8 mouse cellular contexts compared by ENCODE assay signal in genomic region chr2:122702181-122703036, GRCm38 (mm10). TPM values are rescaled to one million over a fixed set of nuclear protein-coding genes. Genes with fewer than 3 reads are reported as not detected.
DNase-seq lines count a peak whose midpoint lies in the region; ATAC-seq and TF ChIP-seq lines count a peak whose summit lies in the region.

Gene Slc30a4, minus strand, starts transcription at chr2:122702663.

- peaks cover 5% of the 10 kb centered on the region for H3K4me1 ChIP-seq in intestine, postnatal 0 days (replicated peaks; ENCODE audit: control insufficient read depth, insufficient read depth, low read length)
- H3K4me1 ChIP-seq in limb, embryonic 11.5 days (ENCODE audit: control insufficient read depth, insufficient read depth, low read length), result no peaks in the 10 kb centered on the region
- H3K4me1 ChIP-seq in midbrain, embryonic 12.5 days, result peaks cover 15% of the 10 kb centered on the region
- H3K4me1 ChIP-seq in small intestine, adult 2 months (ENCODE audit: control insufficient read depth, insufficient read depth, insufficient read length, low read length), result peaks cover 6% of the 10 kb centered on the region; the same call in 1 of the 2 replicates

- TF ChIP-seq CTCF in intestine, postnatal 0 days (IDR thresholded peaks at IDR 0.05; ENCODE audit: low read depth), result 0 out of 2 replicates have a peak, but pooled peaks have one; percentile 29
- TF ChIP-seq CTCF in small intestine, adult 2 months (IDR thresholded peaks at IDR 0.05; ENCODE audit: extremely low read depth, insufficient read length, insufficient replicate concordance, low read depth, low read length), result no peak

- H3K9me3 ChIP-seq in intestine, postnatal 0 days (ENCODE audit: control insufficient read depth), result no peaks in the 10 kb centered on the region
- no peaks in the 10 kb centered on the region for H3K9me3 ChIP-seq in limb, embryonic 11.5 days (ENCODE audit: control insufficient read depth, low read length)
- no peaks in the 10 kb centered on the region for H3K9me3 ChIP-seq in midbrain, embryonic 12.5 days

- no peaks in the 10 kb centered on the region for H3K27me3 ChIP-seq in intestine, postnatal 0 days (replicated peaks; ENCODE audit: control insufficient read depth, insufficient read depth, low read length)
- H3K27me3 ChIP-seq in limb, embryonic 11.5 days (ENCODE audit: control insufficient read depth, insufficient read depth, low read length), result no peaks in the 10 kb centered on the region
- H3K27me3 ChIP-seq in midbrain, embryonic 12.5 days, result 0 out of 2 replicates have a peak, but pooled peaks cover 11% of the 10 kb centered on the region
- H3K27me3 ChIP-seq in small intestine, adult 2 months (ENCODE audit: control insufficient read depth, insufficient read depth, low read length), result no peaks in the 10 kb centered on the region

- peak within 1 kb of the TSS; percentile 90 for H3K27ac ChIP-seq in intestine, postnatal 0 days (ENCODE audit: low read depth, low read length)
- no peak within 1 kb of the TSS for H3K27ac ChIP-seq in limb, embryonic 11.5 days (replicated peaks; ENCODE audit: low read depth, low read length)
- H3K27ac ChIP-seq in midbrain, embryonic 12.5 days (replicated peaks), result peak within 1 kb of the TSS; percentile 69
- peak within 1 kb of the TSS; percentile 49 for H3K27ac ChIP-seq in small intestine, adult 2 months (ENCODE audit: insufficient read depth, low read depth, low read length)

- no peaks in the 10 kb centered on the region for H3K36me3 ChIP-seq in intestine, postnatal 0 days (ENCODE audit: control insufficient read depth, insufficient read depth)
- H3K36me3 ChIP-seq in limb, embryonic 11.5 days (ENCODE audit: control insufficient read depth, insufficient read depth, low read length), result no peaks in the 10 kb centered on the region
- H3K36me3 ChIP-seq in midbrain, embryonic 12.5 days, result no peaks in the 10 kb centered on the region
- no peaks in the 10 kb centered on the region for H3K36me3 ChIP-seq in small intestine, adult 2 months (ENCODE audit: control insufficient read depth, insufficient read depth, low read length)

- peak; percentile 72 for ATAC-seq in granulocyte monocyte progenitor cell, adult 5-6 weeks (replicated peaks; ENCODE audit: poor library complexity, severe bottlenecking)
- ATAC-seq in intestine, postnatal 0 days, result peak; percentile 89
- peak; percentile 98 for ATAC-seq in limb, embryonic 11.5 days (ENCODE audit: insufficient number of reproducible peaks, low FRiP score, low TSS enrichment, low read depth)
- ATAC-seq in midbrain, embryonic 12.5 days (ENCODE audit: low FRiP score, low read depth), result peak; percentile 99

- WGBS in intestine, postnatal 0 days, result under 1% methylated on average over 99 of the region's 111 CpGs
- WGBS in limb, embryonic 11.5 days, result under 1% methylated on average over 83 of the region's 111 CpGs
- under 1% methylated on average over 103 of the region's 111 CpGs for WGBS in midbrain, embryonic 12.5 days
- WGBS in small intestine, adult 2 months, result under 1% methylated on average over 111 of the region's 111 CpGs

- peak within 1 kb of the TSS; percentile 80 for H3K4me2 ChIP-seq in intestine, postnatal 0 days (replicated peaks; ENCODE audit: low read depth)
- peak within 1 kb of the TSS; percentile 75 for H3K4me2 ChIP-seq in limb, embryonic 11.5 days (ENCODE audit: low read depth, severe bottlenecking)
- peak within 1 kb of the TSS; percentile 79 for H3K4me2 ChIP-seq in midbrain, embryonic 12.5 days (replicated peaks)

- DNase-seq in adrenal gland, adult 2 months, result peak; percentile 92
- peak; percentile 66 for DNase-seq in embryo, embryonic 11.5 days (ENCODE audit: low read depth, low spot score)
- DNase-seq in limb, embryonic 11.5 days (ENCODE audit: low spot score), result peak; percentile 83
- no peak for DNase-seq in c-Kit-positive CD71-positive TER-119-positive erythroid progenitor cells, embryonic 14.5 days (ENCODE audit: low spot score)

- peak within 1 kb of the TSS; percentile 86 for H3K9ac ChIP-seq in intestine, postnatal 0 days (ENCODE audit: low read depth, low read length)
- peak within 1 kb of the TSS; percentile 76 for H3K9ac ChIP-seq in limb, embryonic 11.5 days (ENCODE audit: low read length)
- H3K9ac ChIP-seq in midbrain, embryonic 12.5 days (replicated peaks), result peak within 1 kb of the TSS; percentile 82

- peak within 1 kb of the TSS; percentile 90 for H3K4me3 ChIP-seq in intestine, postnatal 0 days (ENCODE audit: low read depth, low read length)
- peak within 1 kb of the TSS; percentile 70 for H3K4me3 ChIP-seq in limb, embryonic 11.5 days (ENCODE audit: low read depth, low read length)
- H3K4me3 ChIP-seq in midbrain, embryonic 12.5 days, result peak within 1 kb of the TSS; percentile 77
- peak within 1 kb of the TSS; percentile 71 for H3K4me3 ChIP-seq in small intestine, adult 2 months (ENCODE audit: low read depth, low read length)

- no peak for TF ChIP-seq POLR2A in small intestine, adult 2 months (IDR thresholded peaks at IDR 0.05; ENCODE audit: low read depth, low read length)

RNA-seq across cellular contexts. Expression of gene Slc30a4, which starts in this region (rescaled TPM):
- 10 to 100 TPM; 27.3 to 30.7 TPM for total RNA-seq in adrenal gland, adult 2 months (2021)
- polyA plus RNA-seq in adrenal gland, adult 2 months (2012; rRNA removed), result 3.8 and 5.0 TPM in 2 replicates
- total RNA-seq in granulocyte monocyte progenitor cell, adult 5-6 weeks (2014; fragmentation: Nextera tagmentation), result 1.3 and 2.0 TPM in 2 replicates
- total RNA-seq in granulocyte monocyte progenitor cell, adult 5-6 weeks (2017), result 1.3 and 2.1 TPM in 2 replicates
- 13.4 and 13.7 TPM in 2 replicates for polyA plus RNA-seq in intestine, postnatal 0 days (2015; fragmentation: Nextera tagmentation; extraction: Ambion mirVana)
- 8.8 and 10.1 TPM in 2 replicates for polyA plus RNA-seq in limb, embryonic 11.5 days (2014; fragmentation: Nextera tagmentation; extraction: Ambion mirVana)
- polyA plus RNA-seq in midbrain, embryonic 12.5 days (2016; fragmentation: Nextera tagmentation; extraction: Ambion mirVana), result 6.6 and 7.5 TPM in 2 replicates
- 3.0 and 8.1 TPM in 2 replicates for polyA plus RNA-seq in small intestine, adult 2 months (2012; rRNA removed)

Comparison
In these comparisons a context has a peak if more than half of its experiments do, and no peak if none do; other contexts are left out.
1. RNA of gene Slc30a4 (total RNA-seq): 27.3 to 30.7 TPM in adrenal gland, adult 2 months; 1.3 to 2.1 TPM in granulocyte monocyte progenitor cell, adult 5-6 weeks; every median in the first group is over 4 times any median in the second.
2. Peak in every context shown above with its lines, with median percentiles within 50 percentile points of each other: ATAC-seq, H3K4me2 ChIP-seq, H3K4me3 ChIP-seq and H3K9ac ChIP-seq.